Mouse (Mus musculus) liver, postnatal 0 days (tissue): ENCODE data around the gene Bend3.

Source experiments
- CTCF ChIP-seq: sonication (generic); IDR thresholded peaks from 2 replicates; pipeline ENCODE4 v1.5.1; 2016; ENCODE audit warnings: antibody characterized with exemption, low read depth
- EP300 ChIP-seq: IDR thresholded peaks from 2 replicates; pipeline ENCODE4 v1.6.1; 2016; ENCODE audit warnings: antibody characterized with exemption, low read depth, mild to moderate bottlenecking

DNA sequence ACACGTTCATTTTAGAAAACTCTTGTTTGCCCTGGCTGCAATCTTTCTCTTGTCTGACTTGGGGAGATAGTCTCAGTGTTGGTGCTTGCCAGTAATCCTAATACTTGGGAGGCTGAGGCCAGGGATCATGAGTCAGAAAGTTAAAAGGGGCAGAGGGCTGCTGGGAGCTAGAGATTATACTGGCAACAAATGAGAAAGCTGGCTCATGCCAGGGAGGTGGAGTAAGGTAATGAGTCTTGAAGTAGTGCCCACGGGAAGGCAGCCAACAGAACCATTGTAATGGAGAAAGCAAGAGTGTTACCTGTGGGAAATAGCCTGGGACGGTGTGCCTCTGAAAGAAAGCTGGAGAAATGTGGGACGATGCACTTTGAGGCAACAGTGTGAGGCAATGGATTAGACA is 39.2 kb downstream of the Bend3 start:
- TF ChIP-seq CTCF, result no peak
- no peak for TF ChIP-seq EP300
